ENCODE assay signal across 23 mouse cellular contexts in genomic region chr4:129683901-129684493, GRCm38 (mm10). TPM values are rescaled to one million over a fixed set of nuclear protein-coding genes. Genes with fewer than 3 reads are reported as not detected.
DNase-seq lines count a peak whose midpoint lies in the region; ATAC-seq lines count a peak whose summit lies in the region.
"Had no signal": no experiment of that assay in that cellular context is flagged by ENCODE, and none has a peak within 500 bp of the region (broad histone marks: within the 10 kb centered on the region; RNA-seq: fewer than 3 reads in every experiment).

No protein-coding gene starts in this region.

- no peak overlapping the region for H3K27ac ChIP-seq in midbrain, embryonic 11.5 days (ENCODE audit: low read depth, low read length)
- no peak overlapping the region for H3K27ac ChIP-seq in midbrain, embryonic 16.5 days (ENCODE audit: low read length)
- H3K27ac ChIP-seq: forebrain, embryonic 10.5 days; heart, embryonic 15.5 days; hindbrain, embryonic 13.5 days; limb, embryonic 12.5 days; liver, embryonic 13.5 days; lung, embryonic 15.5 days; macrophage had no signal

- H3K9me3 ChIP-seq in midbrain, embryonic 11.5 days (ENCODE audit: control insufficient read depth, low read length), result no peaks in the 10 kb centered on the region
- no peaks in the 10 kb centered on the region for H3K9me3 ChIP-seq in midbrain, embryonic 16.5 days (replicated peaks; ENCODE audit: control insufficient read depth, low read length, poor library complexity, severe bottlenecking)
- H3K9me3 ChIP-seq: forebrain, embryonic 10.5 days; heart, embryonic 15.5 days; hindbrain, embryonic 13.5 days; limb, embryonic 12.5 days; liver, embryonic 13.5 days; lung, embryonic 15.5 days had no signal

- H3K4me2 ChIP-seq in midbrain, embryonic 11.5 days, result no peak overlapping the region
- H3K4me2 ChIP-seq in midbrain, embryonic 16.5 days (ENCODE audit: low read length), result no peak overlapping the region
- H3K4me2 ChIP-seq: heart, embryonic 15.5 days; hindbrain, embryonic 13.5 days; limb, embryonic 12.5 days; liver, embryonic 13.5 days; lung, embryonic 15.5 days had no signal

- WGBS in midbrain, embryonic 11.5 days, result 91% methylated on average over 11 of the region's 11 CpGs
- 92% methylated on average over 11 of the region's 11 CpGs for WGBS in midbrain, embryonic 16.5 days

- H3K4me1 ChIP-seq in midbrain, embryonic 11.5 days (ENCODE audit: control insufficient read depth, insufficient read depth, low read length), result no peaks in the 10 kb centered on the region
- no peaks in the 10 kb centered on the region for H3K4me1 ChIP-seq in midbrain, embryonic 16.5 days (ENCODE audit: control insufficient read depth, insufficient read depth, low read length)
- H3K4me1 ChIP-seq: forebrain, embryonic 10.5 days; heart, embryonic 15.5 days; hindbrain, embryonic 13.5 days; limb, embryonic 12.5 days; liver, embryonic 13.5 days; lung, embryonic 15.5 days had no signal

- no peak for ATAC-seq in midbrain, embryonic 11.5 days (ENCODE audit: low FRiP score)
- no peak for ATAC-seq in midbrain, embryonic 16.5 days
- ATAC-seq: forebrain, postnatal 0 days had no signal

- peak; percentile 68 for DNase-seq in midbrain, embryonic 11.5 days (ENCODE audit: low spot score, missing footprints)
- DNase-seq in kidney, adult 8-10 months, result peak; percentile 83 to 84
- DNase-seq in kidney, postnatal 10 days, result peak; percentile 61
- peak; percentile 74 for DNase-seq in yolk sac, embryonic 10.5 days (ENCODE audit: low spot score)
- DNase-seq in layer of hippocampus, postnatal 14 days (ENCODE audit: low spot score in 2 of 2), result no peak
- no peak for DNase-seq in lung, postnatal 25 days (ENCODE audit: low spot score)
- DNase-seq in cerebellum, adult 8-10 months, result no peak
- DNase-seq: adrenal gland, postnatal 25 days; cerebellum, postnatal 14 days; forebrain, postnatal 0 days; gastrocnemius, postnatal 25 days; heart, postnatal 36 days; layer of hippocampus, postnatal 36 days; liver, embryonic 13.5 days; thymus, adult 18-20 months; thymus, postnatal 36 days had no signal

- no peak overlapping the region for H3K4me3 ChIP-seq in midbrain, embryonic 11.5 days (ENCODE audit: low read depth, low read length)
- no peak overlapping the region for H3K4me3 ChIP-seq in midbrain, embryonic 16.5 days (ENCODE audit: low read depth, low read length)
- H3K4me3 ChIP-seq: forebrain, embryonic 10.5 days; heart, embryonic 15.5 days; hindbrain, embryonic 13.5 days; limb, embryonic 12.5 days; liver, embryonic 13.5 days; lung, embryonic 15.5 days had no signal

- no peaks in the 10 kb centered on the region for H3K27me3 ChIP-seq in midbrain, embryonic 11.5 days (ENCODE audit: control insufficient read depth, insufficient read depth, low read length)
- H3K27me3 ChIP-seq in midbrain, embryonic 16.5 days (ENCODE audit: control insufficient read depth, insufficient read depth, low read depth, low read length), result no peaks in the 10 kb centered on the region
- H3K27me3 ChIP-seq: heart, embryonic 15.5 days; hindbrain, embryonic 13.5 days; limb, embryonic 12.5 days; liver, embryonic 13.5 days; lung, embryonic 15.5 days had no signal

- H3K36me3 ChIP-seq in midbrain, embryonic 11.5 days (ENCODE audit: control insufficient read depth, insufficient read depth, low read length), result peaks cover 31% of the 10 kb centered on the region
- H3K36me3 ChIP-seq in midbrain, embryonic 16.5 days (ENCODE audit: control insufficient read depth, insufficient read depth, low read length), result peaks cover 55% of the 10 kb centered on the region

- no peak overlapping the region for H3K9ac ChIP-seq in midbrain, embryonic 11.5 days (ENCODE audit: low read length)
- no peak overlapping the region for H3K9ac ChIP-seq in midbrain, embryonic 16.5 days (ENCODE audit: low read depth, low read length)
- H3K9ac ChIP-seq: forebrain, postnatal 0 days; heart, embryonic 15.5 days; hindbrain, embryonic 13.5 days; limb, embryonic 12.5 days; liver, embryonic 13.5 days; lung, embryonic 15.5 days had no signal

RNA-seq across cellular contexts. Expression of gene Kpna6, which starts 11.4 kb away (rescaled TPM):
- polyA plus RNA-seq in midbrain, embryonic 11.5 days (2014; fragmentation: Nextera tagmentation; extraction: Ambion mirVana), result 13.6 and 14.9 TPM in 2 replicates
- polyA plus RNA-seq in midbrain, embryonic 16.5 days (2015; fragmentation: Nextera tagmentation; extraction: Ambion mirVana), result 18.6 and 19.3 TPM in 2 replicates
- 10 to 100 TPM; 88.9 to 93.4 TPM for total RNA-seq in layer of hippocampus, postnatal 14 days (2021)

RNA-seq across cellular contexts. Expression of gene Tmem39b, which starts 12.6 kb away (rescaled TPM):
- 35.6 and 36.3 TPM in 2 replicates for polyA plus RNA-seq in midbrain, embryonic 11.5 days (2014; fragmentation: Nextera tagmentation; extraction: Ambion mirVana)
- 16.8 and 18.2 TPM in 2 replicates for polyA plus RNA-seq in midbrain, embryonic 16.5 days (2015; fragmentation: Nextera tagmentation; extraction: Ambion mirVana)
- total RNA-seq in layer of hippocampus, postnatal 14 days (2021), result 10 to 100 TPM; 12.8 to 15.2 TPM

RNA-seq across cellular contexts. Expression of gene Txlna, which starts 43.1 kb away (rescaled TPM):
- polyA plus RNA-seq in midbrain, embryonic 11.5 days (2014; fragmentation: Nextera tagmentation; extraction: Ambion mirVana), result 89.6 and 101 TPM in 2 replicates
- polyA plus RNA-seq in midbrain, embryonic 16.5 days (2015; fragmentation: Nextera tagmentation; extraction: Ambion mirVana), result 42.5 and 49.8 TPM in 2 replicates
- total RNA-seq in layer of hippocampus, postnatal 14 days (2021), result 10 to 100 TPM; 39.8 to 46.9 TPM

RNA-seq across cellular contexts. Expression of gene Khdrbs1, which starts 58.1 kb away (rescaled TPM):
- polyA plus RNA-seq in midbrain, embryonic 11.5 days (2014; fragmentation: Nextera tagmentation; extraction: Ambion mirVana), result 189 and 190 TPM in 2 replicates
- polyA plus RNA-seq in midbrain, embryonic 16.5 days (2015; fragmentation: Nextera tagmentation; extraction: Ambion mirVana), result 116 and 132 TPM in 2 replicates
- total RNA-seq in layer of hippocampus, postnatal 14 days (2021), result 10 to 100 TPM; 83.3 to 85.6 TPM

Comparison
In these comparisons a context has a peak if more than half of its experiments do, and no peak if none do; other contexts are left out.
1. DNase-seq: peak in midbrain, embryonic 11.5 days (single experiment), kidney, adult 8-10 months (2 of 2), kidney, postnatal 10 days (single experiment) and yolk sac, embryonic 10.5 days (single experiment); none in layer of hippocampus, postnatal 14 days (0 of 2), lung, postnatal 25 days (single experiment) and cerebellum, adult 8-10 months (single experiment).